Mouse (Mus musculus): Measurements from ENCODE around the gene Asna1.

Gene Asna1

DNA sequence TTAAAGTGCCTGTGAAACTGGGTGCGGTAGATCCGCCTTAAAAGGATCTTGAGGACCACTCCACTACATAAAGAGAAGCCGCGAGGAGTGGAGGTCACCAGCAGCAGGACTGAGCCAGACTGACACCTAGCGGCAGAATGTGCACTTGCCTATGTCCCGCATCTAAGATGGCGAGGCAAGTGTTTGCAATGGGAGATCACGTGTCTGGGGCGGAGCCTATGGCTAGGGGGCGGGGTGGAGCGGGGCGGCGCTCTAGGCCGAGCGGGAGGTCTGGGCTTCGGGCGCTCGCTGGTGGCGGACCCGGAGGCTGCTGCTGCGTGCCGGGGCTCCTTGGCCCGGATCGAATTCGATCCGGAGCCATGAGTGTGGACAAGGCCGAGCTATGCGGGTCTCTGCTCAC, 34.7 kb downstream of the Asna1 start, which contains the start of gene Hook2:
Gene Hook2, plus strand, starts transcription at position 255 of the 400 bp plus-strand sequence.
- peak; percentile 99 for DNase-seq (ENCODE audit: extremely low spot score, low read depth, low spot score)

- DNase-seq (ENCODE audit: extremely low spot score, low read depth, low spot score), result no peak
These were observed 35.3 kb downstream of the Asna1 start for GRCm38 (mm10) chr8:84989810-84990209.

- DNase-seq (ENCODE audit: extremely low spot score, low read depth, low spot score), result no peak
These were observed 35.8 kb downstream of the Asna1 start for GRCm38 (mm10) chr8:84989311-84989731.

DNA sequence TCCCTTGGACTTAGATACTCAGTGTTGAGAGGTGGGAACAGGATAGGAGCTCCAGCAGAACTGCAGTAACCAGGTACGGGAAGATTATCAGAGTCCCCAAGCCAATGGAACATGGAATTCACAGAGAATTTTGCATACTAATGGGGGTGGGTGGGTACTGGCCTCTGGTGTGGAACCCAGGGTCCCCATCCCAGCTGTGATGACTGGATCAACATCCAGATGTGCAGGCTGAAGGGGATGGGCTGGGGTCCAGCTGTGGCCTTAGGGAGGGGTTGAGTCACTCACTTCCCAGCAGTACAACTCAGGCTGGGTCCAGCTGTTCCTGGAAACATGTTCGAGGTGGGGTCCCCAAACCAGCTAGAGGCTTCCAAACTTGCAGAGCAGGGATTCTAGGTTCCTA, 37.2 kb downstream of the Asna1 start:
- DNase-seq (ENCODE audit: extremely low spot score, low read depth, low spot score), result no peak

- DNase-seq (ENCODE audit: extremely low spot score, low read depth, low spot score), result no peak
These were observed 37.7 kb downstream of the Asna1 start for GRCm38 (mm10) chr8:84987388-84987787.

GRCm38 (mm10) chr8:84986379-84986945, 38.6 kb downstream of the Asna1 start:
- DNase-seq (ENCODE audit: extremely low spot score, low read depth, low spot score), result no peak

GRCm38 (mm10) chr8:84985684-84986378, 39.2 kb downstream of the Asna1 start:
- no peak for DNase-seq (ENCODE audit: extremely low spot score, low read depth, low spot score)

- DNase-seq (ENCODE audit: extremely low spot score, low read depth, low spot score), result no peak
These were observed 39.9 kb downstream of the Asna1 start for GRCm38 (mm10) chr8:84985049-84985683.

GRCm38 (mm10) chr8:84984294-84985048, 40.6 kb downstream of the Asna1 start:
- DNase-seq (ENCODE audit: extremely low spot score, low read depth, low spot score), result no peak

GRCm38 (mm10) chr8:84982499-84983011, 42.5 kb downstream of the Asna1 start:
- no peak for DNase-seq (ENCODE audit: extremely low spot score, low read depth, low spot score)

GRCm38 (mm10) chr8:84981644-84982498, 43.2 kb downstream of the Asna1 start:
- no peak for DNase-seq (ENCODE audit: extremely low spot score, low read depth, low spot score)

- DNase-seq (ENCODE audit: extremely low spot score, low read depth, low spot score), result no peak
These were observed 44.3 kb downstream of the Asna1 start for GRCm38 (mm10) chr8:84980622-84981358.

DNA sequence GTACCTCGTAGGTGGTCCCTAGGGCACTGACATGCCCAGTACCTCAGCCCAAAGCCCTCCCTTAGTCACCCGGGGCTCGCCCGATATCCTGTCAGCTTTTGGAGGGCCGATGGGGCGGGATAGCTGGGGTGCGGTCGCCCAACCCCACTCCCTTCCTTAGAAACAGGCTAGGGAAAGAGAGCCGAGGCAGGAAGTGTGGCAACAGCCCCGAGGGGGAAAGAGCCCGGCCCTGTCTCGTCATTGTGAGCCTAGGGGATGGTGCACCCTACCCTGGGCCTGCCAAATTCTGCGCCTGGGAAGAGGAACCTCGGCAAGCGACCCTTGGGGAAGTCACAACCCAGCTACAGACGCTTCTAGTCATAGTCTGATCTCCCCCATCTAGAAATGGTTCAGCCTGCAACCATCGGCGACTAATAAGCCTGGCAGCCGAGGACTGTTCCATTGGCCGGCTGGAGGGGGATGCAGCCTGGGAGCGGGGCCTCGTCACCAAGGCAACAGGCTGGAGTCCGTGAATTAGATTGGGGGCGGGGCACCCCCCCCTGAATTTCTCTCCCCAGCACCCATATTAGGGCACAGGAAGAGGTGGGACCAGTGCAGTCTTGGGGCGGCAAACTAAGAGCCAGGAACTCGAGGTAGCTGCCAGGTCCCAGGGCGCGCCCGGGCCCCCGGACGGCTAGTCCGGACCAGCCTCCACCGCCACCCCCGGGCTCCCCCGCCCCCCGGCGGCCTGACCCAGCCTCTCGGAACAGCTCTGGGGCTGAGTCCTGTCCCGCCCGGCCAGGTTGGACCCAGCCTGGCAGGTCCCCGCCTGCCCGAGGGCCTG, 45.3 kb downstream of the Asna1 start:
- no peak for DNase-seq (ENCODE audit: extremely low spot score, low read depth, low spot score)

DNA sequence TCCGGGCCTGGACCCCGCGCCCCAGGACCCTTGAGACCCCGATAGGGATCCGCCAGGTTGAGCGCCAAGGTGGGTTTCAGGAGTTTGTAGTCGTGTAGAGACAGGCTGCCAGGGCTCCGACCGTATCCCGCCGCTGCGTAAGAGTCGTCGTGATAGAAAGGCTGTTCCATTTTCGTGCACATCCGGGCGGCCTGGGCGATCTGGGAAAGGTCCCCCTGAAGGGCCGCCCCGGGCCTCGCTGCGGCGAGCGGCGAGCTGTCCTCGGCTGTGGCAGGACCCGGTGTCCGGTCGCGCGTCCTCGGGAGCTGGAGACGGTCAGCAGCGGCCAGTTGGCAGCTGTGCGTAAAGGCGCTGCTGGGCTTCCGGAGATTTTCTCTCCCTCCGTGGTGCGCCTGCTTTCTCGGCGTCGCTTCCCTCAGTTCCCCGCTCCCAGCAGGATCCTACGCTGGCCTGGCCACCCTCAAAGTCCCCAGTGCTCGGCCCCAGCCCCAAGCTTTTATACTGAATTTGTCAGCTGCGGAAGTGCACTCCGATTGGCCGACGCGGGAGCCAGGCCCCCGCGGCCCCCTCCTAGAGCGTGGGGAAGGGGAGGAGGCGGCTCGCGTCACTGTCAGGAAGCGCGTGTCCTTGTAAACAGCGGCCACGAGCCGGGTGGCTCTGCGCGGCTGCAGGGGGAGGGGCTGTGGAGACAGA, 46.7 kb downstream of the Asna1 start, which contains the start of gene Junb:
Gene Junb, minus strand, starts transcription at position 471 of the 693 bp plus-strand sequence.
- DNase-seq (ENCODE audit: extremely low spot score, low read depth, low spot score), result no peak

GRCm38 (mm10) chr8:84977435-84978247, 47.4 kb downstream of the Asna1 start:
- no peak for DNase-seq (ENCODE audit: extremely low spot score, low read depth, low spot score)

DNA sequence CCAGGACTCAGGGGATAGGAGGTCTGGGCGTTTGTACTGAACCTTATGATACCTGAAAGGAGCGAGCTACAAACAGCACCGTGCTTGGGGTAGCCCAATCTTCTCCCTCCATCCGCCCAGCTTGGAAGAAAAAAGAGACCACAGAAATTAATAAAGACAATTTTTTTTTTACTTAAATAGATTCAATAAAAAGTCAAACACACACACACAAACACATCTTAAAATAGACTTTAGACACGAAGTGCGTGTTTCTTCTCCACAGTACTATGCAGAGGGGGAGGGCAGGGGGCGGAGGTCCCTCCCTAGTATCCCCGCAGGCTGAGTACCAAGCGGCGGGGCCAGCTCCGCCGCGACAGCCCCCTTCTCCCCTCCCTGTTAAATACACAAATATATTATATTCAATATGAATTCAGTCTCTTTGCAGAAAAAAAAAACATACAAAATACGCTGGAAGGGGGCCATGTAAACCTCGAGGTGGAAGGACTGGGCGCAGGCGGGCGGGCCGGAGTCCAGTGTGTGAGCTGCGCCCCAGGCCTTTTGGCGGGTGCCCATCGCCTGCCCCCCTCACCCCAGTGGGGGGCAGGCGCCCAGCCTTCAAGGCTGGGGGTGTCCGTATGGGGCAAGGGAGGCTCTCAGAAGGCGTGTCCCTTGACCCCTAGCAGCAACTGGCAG, 48.2 kb downstream of the Asna1 start:
- no peak for DNase-seq (ENCODE audit: extremely low spot score, low read depth, low spot score)
